Comparison of ENCODE assay signal across 25 mouse cellular contexts in genomic region chr3:54632731-54633130, GRCm38 (mm10). TPM values are rescaled to one million over a fixed set of nuclear protein-coding genes. Genes with fewer than 3 reads are reported as not detected.
DNase-seq lines count a peak whose midpoint lies in the region; ATAC-seq lines count a peak whose summit lies in the region.
"Had no signal": no experiment of that assay in that cellular context is flagged by ENCODE, and none has a peak within 500 bp of the region (broad histone marks: within the 10 kb centered on the region; RNA-seq: fewer than 3 reads in every experiment).

No protein-coding gene starts in this region.

- peaks cover 24% of the 10 kb centered on the region for H3K9me3 ChIP-seq in megakaryocyte, embryonic 14.5 days
- H3K9me3 ChIP-seq: forebrain, embryonic 15.5 days had no signal

- peaks cover 5% of the 10 kb centered on the region for H3K27me3 ChIP-seq in megakaryocyte, embryonic 14.5 days (replicated peaks)
- H3K27me3 ChIP-seq: CH12.LX; embryonic facial prominence, embryonic 13.5 days; embryonic facial prominence, embryonic 15.5 days; forebrain, embryonic 13.5 days; forebrain, embryonic 15.5 days had no signal

- no peaks in the 10 kb centered on the region for H3K36me3 ChIP-seq in megakaryocyte, embryonic 14.5 days (replicated peaks; ENCODE audit: low read length)
- H3K36me3 ChIP-seq: embryonic facial prominence, embryonic 15.5 days; forebrain, embryonic 15.5 days; G1E had no signal

- 0 out of 2 replicates have a peak, but pooled peaks have one; percentile 20 for ATAC-seq in cerebellum, adult (ENCODE audit: insufficient number of reproducible peaks, low FRiP score, low TSS enrichment)
- ATAC-seq in megakaryocyte, adult 5-6 weeks (ENCODE audit: poor library complexity, severe bottlenecking), result no peak
- ATAC-seq: CD4-positive, CD25-positive, alpha-beta regulatory T cell, adult 4 months; forebrain, embryonic 13.5 days; forebrain, embryonic 15.5 days; forebrain, postnatal 0 days; Patski had no signal

- peak overlapping the region; percentile 48 for H3K4me3 ChIP-seq in megakaryocyte, embryonic 14.5 days (replicated peaks)
- H3K4me3 ChIP-seq: embryonic facial prominence, embryonic 13.5 days; embryonic facial prominence, embryonic 15.5 days; erythroblast, embryonic 14.5 days; forebrain, embryonic 13.5 days; forebrain, embryonic 15.5 days had no signal

- DNase-seq in cerebellum, postnatal 36 days, result no peak
- peak; percentile 3 for DNase-seq in ZHBTc4 (ENCODE audit: low read depth, low spot score)
- DNase-seq: adrenal gland, adult 2 months; adrenal gland, postnatal 10 days; adrenal gland, postnatal 25 days; B cell, adult 2 months; cerebellum, adult 11-12 months; cerebellum, adult 2 months; cerebellum, adult 9-10 months; cerebellum, postnatal 10 days; cerebellum, postnatal 25 days; embryo, embryonic 11 days; forebrain, postnatal 0 days had no signal

- H3K4me1 ChIP-seq in megakaryocyte, embryonic 14.5 days, result no peaks in the 10 kb centered on the region; the same call in 1 of the 2 replicates
- H3K4me1 ChIP-seq: embryonic facial prominence, embryonic 13.5 days; embryonic facial prominence, embryonic 15.5 days; forebrain, embryonic 13.5 days; forebrain, embryonic 15.5 days had no signal

RNA-seq across cellular contexts. Expression of gene Supt20, which starts 59.9 kb away (rescaled TPM):
- polyA plus RNA-seq in megakaryocyte, embryonic 14.5 days (2012; ENCODE audit: insufficient read depth, low replicate concordance), result 1.1 TPM in 1 of 2 replicates, not detected in the other
- 60.1 and 66.0 TPM in 2 replicates for total RNA-seq in megakaryocyte, adult 5-6 weeks (2015)
- 39.4 and 40.6 TPM in 2 replicates for total RNA-seq in megakaryocyte, adult 5-6 weeks (2017)
